Mouse (Mus musculus) brain, embryonic 18.5 days (tissue): ENCODE results near the gene Srrm1.
"Not testable (repeated sequence)": the region's sequence is repeated elsewhere in the genome, so short reads cannot be mapped to it uniquely, and the experiment has no call there.

Experiments
- DNase-seq: peaks from one replicate; pipeline ENCODE4 v3.0.0-alpha.2; 2012; ENCODE audit warnings: low read depth, low spot score

The Srrm1 gene

GRCm38 (mm10) chr4:135353066-135353793 is at the start of gene Srrm1:
Gene Srrm1, minus strand, starts transcription at chr4:135353321.
- DNase-seq = peak; percentile 98

- DNase-seq = peak; percentile 6
Measured at GRCm38 (mm10) chr4:135401881-135402280, 48.8 kb upstream of the Srrm1 start.

DNA sequence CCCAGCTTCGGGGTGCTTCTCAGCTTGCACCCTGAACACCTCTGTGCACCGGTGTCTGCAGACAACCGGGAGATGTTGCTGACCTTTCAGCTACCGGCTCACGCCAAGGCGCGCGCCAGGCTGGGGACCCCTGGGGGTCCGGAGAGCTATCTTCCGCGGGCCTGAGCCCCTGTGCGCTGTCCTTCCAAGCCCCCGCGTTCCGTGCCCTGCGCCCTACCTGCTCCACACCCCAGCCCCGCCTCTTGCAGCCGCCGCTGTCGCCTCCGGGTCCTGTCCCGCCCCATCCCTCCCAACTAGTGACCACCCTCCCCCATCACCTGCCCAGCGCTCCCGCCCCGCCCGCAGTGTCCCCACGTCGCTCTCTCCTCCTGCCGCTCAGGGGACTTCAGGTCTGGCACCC is 44.9 kb upstream of the Srrm1 start, which contains the start of gene Ncmap:
Gene Ncmap (minus strand): TSS at position 237 of the 400 bp plus-strand sequence.
- DNase-seq = no peak

- no peak for DNase-seq
Measured at GRCm38 (mm10) chr4:135397551-135397950, 44.4 kb upstream of the Srrm1 start.

- no peak for DNase-seq
Measured at GRCm38 (mm10) chr4:135396303-135396702, 43.2 kb upstream of the Srrm1 start.

- no peak for DNase-seq
Measured at GRCm38 (mm10) chr4:135395375-135395774, 42.3 kb upstream of the Srrm1 start.

DNA sequence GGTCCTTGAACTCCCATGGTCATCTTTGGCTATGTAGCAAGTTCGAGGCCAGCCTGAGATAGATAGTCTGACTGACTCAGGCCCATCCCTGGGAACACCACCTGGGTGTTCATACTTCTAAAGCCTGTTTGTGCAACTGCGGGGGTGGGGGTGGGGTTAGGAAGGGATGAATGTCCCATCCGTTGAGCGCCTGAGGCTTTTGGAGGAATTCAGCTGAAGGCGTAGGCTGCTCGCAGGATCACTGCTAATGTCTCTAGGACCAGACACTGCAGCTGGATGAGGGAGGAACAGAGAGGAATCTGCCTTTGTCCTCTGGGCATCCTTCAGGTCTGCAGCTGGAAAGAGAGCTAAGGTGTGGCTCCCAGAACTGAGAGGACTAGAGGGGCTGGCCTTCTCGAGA is 41.5 kb upstream of the Srrm1 start:
- no peak for DNase-seq

DNA sequence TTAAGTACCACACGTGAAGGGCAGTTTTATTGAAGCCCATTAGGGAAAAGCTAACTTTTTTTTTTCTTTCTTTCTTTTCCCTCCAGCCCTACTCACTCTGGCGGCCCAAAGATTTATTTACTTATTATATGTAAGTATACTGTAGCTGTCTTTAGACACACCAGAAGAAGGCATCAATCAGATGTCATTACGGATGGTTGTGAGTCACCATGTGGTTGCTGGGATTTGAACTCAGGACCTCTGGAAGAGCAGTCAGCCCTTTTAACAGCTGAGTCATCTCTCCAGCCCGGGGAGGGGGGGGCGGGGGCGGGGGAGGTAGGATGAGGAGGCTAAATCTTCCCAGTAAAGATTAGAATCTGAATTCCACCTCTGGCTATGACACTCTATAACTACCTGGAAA is 40.3 kb upstream of the Srrm1 start:
- no peak for DNase-seq

DNA sequence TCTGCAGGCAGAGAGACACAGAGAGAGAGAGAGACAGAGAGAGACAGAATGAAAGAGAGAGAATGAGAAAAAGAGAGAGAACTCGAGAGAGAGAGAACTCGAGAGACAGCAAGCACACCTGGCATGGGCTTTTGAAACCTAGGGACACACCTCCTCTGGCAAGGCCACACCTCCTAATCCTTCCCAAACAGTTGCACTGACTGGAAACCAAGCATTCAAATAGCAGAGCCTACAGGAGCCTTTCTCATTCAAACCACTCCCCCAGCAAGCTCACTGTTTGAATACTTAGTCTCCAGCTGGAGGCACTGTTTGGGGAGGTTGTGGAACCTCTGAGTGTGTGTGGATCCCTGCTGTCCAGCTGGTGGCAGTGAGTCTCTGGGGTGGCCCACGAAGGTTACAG is 39.7 kb upstream of the Srrm1 start:
- DNase-seq = no peak

- DNase-seq = no peak
Measured at GRCm38 (mm10) chr4:135391014-135391413, 37.9 kb upstream of the Srrm1 start.

- DNase-seq = no peak
Measured at GRCm38 (mm10) chr4:135385614-135386013, 32.5 kb upstream of the Srrm1 start.

GRCm38 (mm10) chr4:135382316-135382715 is 29.2 kb upstream of the Srrm1 start:
- DNase-seq = peak; percentile 34

DNA sequence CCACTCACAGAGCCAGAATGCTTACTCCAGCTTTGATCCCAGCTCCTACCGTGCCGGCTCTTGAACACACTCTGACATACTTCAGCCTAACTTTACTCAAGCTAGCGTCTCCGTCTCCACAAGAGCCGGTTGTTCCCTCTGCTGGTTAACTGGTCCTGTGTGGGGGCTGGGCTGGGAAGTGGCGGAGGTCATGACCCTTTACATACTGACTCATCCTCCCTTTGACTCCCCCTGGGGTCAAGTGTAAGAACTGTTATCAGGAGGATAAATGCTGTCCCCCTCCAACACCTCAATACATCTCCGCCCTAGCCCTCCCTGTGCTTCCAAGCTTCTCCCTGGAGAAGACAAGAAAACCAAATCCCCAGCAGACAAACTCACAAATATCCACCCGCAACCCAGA is 28.2 kb upstream of the Srrm1 start:
- DNase-seq = no peak

DNA sequence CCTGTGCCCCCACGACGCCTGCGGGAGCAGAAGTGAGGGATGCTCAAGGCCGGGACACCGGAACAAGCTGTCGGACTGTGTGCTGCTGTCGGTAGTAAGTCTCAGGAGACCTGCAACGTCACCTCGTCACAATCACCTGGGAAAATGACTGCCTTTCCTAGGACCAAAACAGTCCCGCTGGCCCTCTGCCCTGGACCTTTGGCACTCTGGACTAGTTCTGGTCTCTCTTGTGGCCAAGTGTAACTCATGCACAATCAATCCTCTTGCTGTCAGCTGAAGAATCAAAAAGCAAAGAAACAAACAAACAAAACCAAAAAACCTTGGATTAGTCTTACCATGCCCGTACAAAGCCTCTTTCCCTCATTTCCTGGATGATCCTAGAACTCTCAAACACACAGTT is 24.1 kb upstream of the Srrm1 start:
- no peak for DNase-seq

- no peak for DNase-seq
Measured at GRCm38 (mm10) chr4:135375444-135375843, 22.3 kb upstream of the Srrm1 start.

- no peak for DNase-seq
Measured at GRCm38 (mm10) chr4:135373299-135373698, 20.2 kb upstream of the Srrm1 start.

GRCm38 (mm10) chr4:135370372-135370771 is 17.3 kb upstream of the Srrm1 start:
- no peak for DNase-seq

GRCm38 (mm10) chr4:135362828-135363227 is 9.7 kb upstream of the Srrm1 start:
- DNase-seq = no peak

DNA sequence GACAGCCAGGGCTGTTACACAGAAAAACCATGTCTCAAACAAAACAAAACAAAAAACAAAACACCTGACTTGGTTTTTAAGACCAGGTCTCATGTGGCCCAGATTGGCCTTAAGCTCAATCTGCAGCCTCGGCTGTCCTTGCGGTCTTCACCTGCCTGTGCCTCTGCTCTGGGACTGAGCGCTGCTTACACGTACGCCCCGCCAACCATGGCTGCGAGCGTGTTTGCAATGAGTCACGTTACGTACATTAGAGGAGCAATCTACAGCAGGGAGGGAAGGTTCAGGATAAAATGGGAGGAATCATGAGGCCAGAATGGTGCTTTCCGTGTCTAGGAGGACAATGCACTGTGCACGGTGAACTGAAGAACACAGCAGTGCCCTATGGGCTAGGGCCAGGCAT is 8.6 kb upstream of the Srrm1 start:
- no peak for DNase-seq

GRCm38 (mm10) chr4:135358736-135359135 is 5.6 kb upstream of the Srrm1 start:
- no peak for DNase-seq

DNA sequence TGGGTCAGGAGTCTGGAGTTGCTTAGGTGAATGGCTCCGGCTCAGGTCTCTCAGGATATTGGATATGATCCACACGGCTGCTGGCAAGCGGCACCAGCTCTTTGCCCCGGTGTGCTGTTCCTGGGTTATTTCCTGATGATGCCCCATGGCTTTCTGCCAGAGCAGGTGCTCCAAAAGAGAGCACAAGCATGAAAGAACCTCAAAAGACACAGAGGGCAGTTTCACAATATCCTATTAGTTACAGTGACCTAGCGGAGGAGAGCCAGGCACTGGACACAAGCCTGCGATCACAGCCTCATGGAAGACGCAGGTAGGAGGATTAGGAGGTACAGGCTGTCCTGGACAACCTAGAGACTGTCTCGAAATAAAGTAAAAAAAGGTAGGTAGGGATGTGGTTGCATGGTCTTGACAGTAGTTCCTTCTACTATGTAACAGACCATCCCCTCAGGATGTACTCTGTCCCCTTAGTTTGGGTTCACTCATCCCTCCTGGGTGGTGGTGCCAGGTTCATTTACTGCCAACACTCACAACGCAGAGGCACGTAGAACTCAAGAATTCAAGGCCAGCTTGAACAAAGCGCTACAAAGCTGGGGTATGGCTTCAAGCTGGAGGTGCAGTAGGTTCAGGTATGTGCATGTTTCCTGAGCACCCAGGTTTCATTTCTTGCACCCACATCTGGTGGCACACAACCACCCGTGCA is 4.2 kb upstream of the Srrm1 start:
- no peak for DNase-seq

GRCm38 (mm10) chr4:135355886-135356550 is 2.9 kb upstream of the Srrm1 start:
- DNase-seq = no peak

- not testable (repeated sequence) for DNase-seq
Measured at GRCm38 (mm10) chr4:135354751-135355150, 1.6 kb upstream of the Srrm1 start.
